Mouse (Mus musculus): ENCODE results near the gene Cep104.

GRCm38 (mm10) chr4:154026441-154026761, 51.4 kb downstream of the Cep104 start:
- TF ChIP-seq POLR2A (IDR thresholded peaks at IDR 0.05; ENCODE audit: extremely low read depth, insufficient read depth, low read length) (no peak), CTCF (IDR thresholded peaks at IDR 0.05; ENCODE audit: low read depth, low read length) (no peak)

Data from liver, adult 2 months (tissue).